29 mouse cellular contexts compared by ENCODE assay signal in the genomic region with DNA sequence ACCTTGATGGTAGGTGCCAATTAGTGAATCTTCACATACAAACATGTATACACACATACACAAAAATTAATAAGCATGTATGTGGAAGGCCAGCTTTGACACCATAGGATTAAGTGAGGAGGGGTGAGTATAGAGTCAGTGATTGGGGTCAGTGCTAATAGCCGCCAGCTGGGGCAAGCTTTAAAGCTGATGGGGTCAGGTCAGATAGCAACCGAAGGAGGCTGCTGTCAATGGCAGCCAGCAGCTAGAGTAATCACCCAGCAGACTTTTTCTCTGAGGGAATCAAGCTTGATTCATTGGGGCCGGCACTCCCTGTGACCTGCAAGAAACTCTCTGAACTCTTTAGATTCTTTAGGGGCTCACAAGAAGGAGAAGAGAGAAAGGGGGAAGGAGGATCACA. TPM values are rescaled to one million over a fixed set of nuclear protein-coding genes. Genes with fewer than 3 reads are reported as not detected.
DNase-seq lines count a peak whose midpoint lies in the region; ATAC-seq lines count a peak whose summit lies in the region.
"Had no signal": no experiment of that assay in that cellular context is flagged by ENCODE, and none has a peak within 500 bp of the region (broad histone marks: within the 10 kb centered on the region; RNA-seq: fewer than 3 reads in every experiment).

No protein-coding gene starts in this region.

- intact Hi-C loops in left cerebral cortex, postnatal 14 days (cut with DNase I) = no loop called here

- no peak for ATAC-seq in neural tube, embryonic 15.5 days (ENCODE audit: low FRiP score)
- ATAC-seq in megakaryocyte, adult 5-6 weeks (ENCODE audit: poor library complexity, severe bottlenecking) = no peak
- ATAC-seq: forebrain, embryonic 15.5 days; hindbrain, embryonic 16.5 days; Patski had no signal

- no peak overlapping the region for H3K27ac ChIP-seq in neural tube, embryonic 15.5 days (replicated peaks)
- H3K27ac ChIP-seq: embryonic facial prominence, embryonic 13.5 days; forebrain, embryonic 12.5 days; forebrain, embryonic 15.5 days; heart, adult 2 months; heart, embryonic 10.5 days; heart, embryonic 13.5 days; hindbrain, embryonic 13.5 days had no signal

- H3K36me3 ChIP-seq in neural tube, embryonic 15.5 days = no peaks in the 10 kb centered on the region
- H3K36me3 ChIP-seq: embryonic facial prominence, embryonic 13.5 days; forebrain, embryonic 12.5 days; forebrain, embryonic 15.5 days; G1E; heart, embryonic 10.5 days; heart, embryonic 13.5 days; hindbrain, embryonic 13.5 days had no signal

- H3K4me1 ChIP-seq in neural tube, embryonic 15.5 days = no peaks in the 10 kb centered on the region
- H3K4me1 ChIP-seq: embryonic facial prominence, embryonic 13.5 days; forebrain, embryonic 12.5 days; forebrain, embryonic 15.5 days; heart, embryonic 10.5 days; heart, embryonic 13.5 days; hindbrain, embryonic 13.5 days had no signal

- WGBS in neural tube, embryonic 15.5 days = 20% methylated on average over 3 of the region's 3 CpGs

- no peaks in the 10 kb centered on the region for H3K27me3 ChIP-seq in neural tube, embryonic 15.5 days (replicated peaks)
- H3K27me3 ChIP-seq: CH12.LX; embryonic facial prominence, embryonic 13.5 days; forebrain, embryonic 12.5 days; forebrain, embryonic 15.5 days; hindbrain, embryonic 13.5 days; Patski had no signal

- DNase-seq in neural tube, embryonic 10.5 days (ENCODE audit: extremely low spot score, low spot score) = peak; percentile 20
- DNase-seq in embryo, embryonic 9.5 days (ENCODE audit: extremely low spot score) = peak; percentile 38
- DNase-seq in retina, embryonic 14.5 days (ENCODE audit: low spot score) = peak; percentile 32
- DNase-seq in natural killer cell, adult 2 months (ENCODE audit: low spot score in 2 of 2) = no peak
- no peak for DNase-seq in left cerebral cortex, postnatal 14 days (ENCODE audit: low spot score in 2 of 2)
- DNase-seq: adrenal gland, postnatal 10 days; adrenal gland, postnatal 36 days; B cell, adult 2 months; cerebellum, adult 18-20 months; cerebellum, adult 9-10 months; cerebellum, postnatal 14 days; gastrocnemius, postnatal 10 days; gastrocnemius, postnatal 36 days; heart, adult 2 months; heart, postnatal 14 days; heart, postnatal 4 days had no signal

- no peak overlapping the region for H3K4me3 ChIP-seq in neural tube, embryonic 15.5 days (replicated peaks)
- H3K4me3 ChIP-seq: embryonic facial prominence, embryonic 13.5 days; erythroblast, embryonic 14.5 days; forebrain, embryonic 12.5 days; forebrain, embryonic 15.5 days; heart, adult 2 months; heart, embryonic 10.5 days; heart, embryonic 13.5 days; hindbrain, embryonic 13.5 days had no signal

- H3K4me2 ChIP-seq in neural tube, embryonic 15.5 days = no peak overlapping the region
- H3K4me2 ChIP-seq: embryonic facial prominence, embryonic 13.5 days; forebrain, embryonic 12.5 days; forebrain, embryonic 15.5 days; heart, embryonic 13.5 days; hindbrain, embryonic 13.5 days had no signal

- no peak overlapping the region for H3K9ac ChIP-seq in neural tube, embryonic 15.5 days (replicated peaks)
- H3K9ac ChIP-seq: embryonic facial prominence, embryonic 13.5 days; forebrain, embryonic 12.5 days; forebrain, embryonic 15.5 days; heart, embryonic 13.5 days; hindbrain, embryonic 13.5 days had no signal

- H3K9me3 ChIP-seq in neural tube, embryonic 15.5 days (replicated peaks) = no peaks in the 10 kb centered on the region
- H3K9me3 ChIP-seq: embryonic facial prominence, embryonic 13.5 days; forebrain, embryonic 12.5 days; forebrain, embryonic 15.5 days; G1E; heart, embryonic 10.5 days; heart, embryonic 13.5 days; hindbrain, embryonic 13.5 days had no signal

RNA-seq across cellular contexts. Expression of gene Ivd, which starts 10.0 kb away (rescaled TPM):
- 51.9 and 59.4 TPM in 2 replicates for polyA plus RNA-seq in neural tube, embryonic 15.5 days (2015; fragmentation: Nextera tagmentation; extraction: Ambion mirVana)
- total RNA-seq in left cerebral cortex, postnatal 14 days (2021) = 10 to 100 TPM; 68.4 to 69.9 TPM
- total RNA-seq in megakaryocyte, adult 5-6 weeks (2015) = 11.4 and 12.9 TPM in 2 replicates
- total RNA-seq in megakaryocyte, adult 5-6 weeks (2017) = 21.6 and 28.0 TPM in 2 replicates

RNA-seq across cellular contexts. Expression of gene Knstrn, which starts 38.0 kb away (rescaled TPM):
- polyA plus RNA-seq in neural tube, embryonic 15.5 days (2015; fragmentation: Nextera tagmentation; extraction: Ambion mirVana) = 14.8 and 30.3 TPM in 2 replicates
- total RNA-seq in left cerebral cortex, postnatal 14 days (2021) = 1 to 10 TPM; 2.5 to 2.6 TPM
- 58.8 and 59.7 TPM in 2 replicates for total RNA-seq in megakaryocyte, adult 5-6 weeks (2015)
- total RNA-seq in megakaryocyte, adult 5-6 weeks (2017) = 182 and 217 TPM in 2 replicates

RNA-seq across cellular contexts. Expression of gene Bahd1, which starts 48.4 kb away (rescaled TPM):
- polyA plus RNA-seq in neural tube, embryonic 15.5 days (2015; fragmentation: Nextera tagmentation; extraction: Ambion mirVana) = 8.5 TPM in 2 replicates
- 10 to 100 TPM; 35.8 to 37.5 TPM for total RNA-seq in left cerebral cortex, postnatal 14 days (2021)
- total RNA-seq in megakaryocyte, adult 5-6 weeks (2015) = 5.1 and 5.3 TPM in 2 replicates
- total RNA-seq in megakaryocyte, adult 5-6 weeks (2017) = 3.2 and 4.2 TPM in 2 replicates

Comparison
In these comparisons a context has a peak if more than half of its experiments do, and no peak if none do; other contexts are left out.
1. DNase-seq: peak in neural tube, embryonic 10.5 days (single experiment), embryo, embryonic 9.5 days (single experiment) and retina, embryonic 14.5 days (single experiment); none in natural killer cell, adult 2 months (0 of 2) and left cerebral cortex, postnatal 14 days (0 of 2).
2. RNA of gene Knstrn, which starts 38.0 kb away (total RNA-seq): 58.8 to 217 TPM in megakaryocyte, adult 5-6 weeks; 2.5 to 2.6 TPM in left cerebral cortex, postnatal 14 days; every median in the first group is over 10 times any median in the second.
3. RNA of gene Bahd1, which starts 48.4 kb away (total RNA-seq): 35.8 to 37.5 TPM in left cerebral cortex, postnatal 14 days; 3.2 to 5.3 TPM in megakaryocyte, adult 5-6 weeks; every median in the first group is over 4 times any median in the second.